Mouse (Mus musculus) mesoderm, embryonic 11.5 days (tissue): ENCODE results near the gene Thbd.

ENCODE experiments used
- DNase-seq: peaks from one replicate; pipeline ENCODE4 v3.0.0-alpha.2; 2012; ENCODE audit warnings: low read depth, low spot score

Gene Thbd

GRCm38 (mm10) chr2:148407870-148408760 lies at the start of gene Thbd:
TSS of gene Thbd (minus strand) at chr2:148408188.
- peak; percentile 47 for DNase-seq

- DNase-seq: no peak
Measured at GRCm38 (mm10) chr2:148455341-148455740, 47.4 kb upstream of the Thbd start.

DNA sequence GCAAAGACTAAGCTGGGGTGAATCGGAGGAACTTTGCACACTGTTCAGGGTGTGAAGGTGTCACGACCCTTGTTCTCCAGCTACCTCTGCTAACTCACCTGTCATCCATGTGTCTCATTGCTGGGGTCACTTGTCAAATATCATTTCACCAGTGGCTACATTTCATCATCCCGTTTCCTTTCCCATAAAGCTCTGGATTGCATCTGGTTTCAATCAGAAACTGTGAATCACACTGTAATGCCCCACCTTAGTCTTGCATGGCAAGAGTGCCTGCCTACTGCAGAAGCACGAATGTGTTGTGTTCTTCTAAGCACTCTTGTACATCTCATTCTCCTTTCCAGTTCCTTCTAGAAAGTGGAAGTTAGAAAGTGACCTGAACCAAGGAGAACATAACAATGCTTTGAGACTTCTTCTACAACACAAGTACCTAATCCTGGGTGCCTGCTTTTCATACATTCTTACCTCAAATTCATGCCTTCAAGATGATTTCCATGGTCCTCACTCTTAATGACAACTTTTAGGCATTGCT lies 46.1 kb upstream of the Thbd start:
- no peak for DNase-seq

DNA sequence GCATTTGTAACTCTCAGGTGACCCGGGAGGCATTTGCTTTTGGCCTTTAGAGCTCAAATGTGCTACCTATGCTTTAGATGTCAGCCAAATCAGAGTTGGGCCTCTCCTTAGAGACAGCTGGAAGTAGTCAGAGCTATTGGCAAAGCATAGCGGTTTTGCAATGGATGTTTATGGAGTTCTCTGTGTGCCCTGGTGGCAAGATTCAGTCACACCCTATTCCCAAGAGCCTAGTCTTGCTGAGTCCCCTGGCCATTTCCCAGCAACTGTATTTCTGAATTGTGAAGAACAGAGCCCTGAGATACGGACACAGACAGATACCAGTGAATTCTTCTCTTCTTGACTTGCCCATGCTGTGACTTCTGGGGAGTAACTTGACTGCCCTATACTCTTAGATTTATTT lies 45.1 kb upstream of the Thbd start:
- DNase-seq: no peak

DNA sequence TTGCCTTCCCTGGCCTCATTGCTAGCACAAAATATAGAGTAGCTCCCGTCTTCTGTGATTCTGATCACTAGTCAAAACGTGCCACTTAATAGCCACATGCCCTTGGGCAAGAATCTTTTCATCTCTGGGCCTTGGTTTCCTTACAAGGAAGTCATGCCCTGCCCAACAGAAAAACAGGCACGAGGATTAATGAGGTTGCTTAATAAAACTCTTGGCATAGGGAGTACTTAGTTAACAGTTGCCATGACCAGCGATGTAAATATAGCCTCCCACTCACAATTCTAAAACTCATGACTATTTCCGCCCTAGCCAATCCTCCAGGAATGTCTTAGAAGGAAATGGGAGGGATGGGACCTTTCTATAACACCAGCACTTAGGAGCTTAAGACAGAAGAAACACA lies 43.5 kb upstream of the Thbd start:
- no peak for DNase-seq

- DNase-seq: no peak
Measured at GRCm38 (mm10) chr2:148450616-148451015, 42.6 kb upstream of the Thbd start.

DNA sequence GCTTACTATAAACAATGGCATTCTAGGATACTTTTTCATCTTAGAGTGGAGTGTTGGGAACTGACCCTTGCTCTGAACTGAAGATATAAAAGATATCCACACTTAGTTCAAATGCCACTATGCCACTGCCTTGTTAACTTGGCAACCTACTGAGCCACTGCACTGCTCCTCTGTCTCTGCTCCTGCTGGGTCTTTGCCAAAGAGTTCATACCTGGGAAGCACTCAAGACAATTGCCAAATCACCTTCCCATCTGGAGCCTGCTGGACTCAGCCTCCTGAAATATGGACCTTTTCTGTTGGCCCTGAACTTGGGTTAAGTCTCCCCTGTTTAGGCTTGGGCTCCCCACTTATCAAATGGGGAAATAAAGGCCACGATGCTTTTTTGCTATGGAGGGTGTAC lies 41.7 kb upstream of the Thbd start:
- no peak for DNase-seq

GRCm38 (mm10) chr2:148446446-148446845 lies 38.5 kb upstream of the Thbd start:
- DNase-seq: no peak

- DNase-seq: no peak
Measured at GRCm38 (mm10) chr2:148445616-148446015, 37.6 kb upstream of the Thbd start.

- DNase-seq: no peak
Measured at GRCm38 (mm10) chr2:148444472-148444871, 36.5 kb upstream of the Thbd start.

DNA sequence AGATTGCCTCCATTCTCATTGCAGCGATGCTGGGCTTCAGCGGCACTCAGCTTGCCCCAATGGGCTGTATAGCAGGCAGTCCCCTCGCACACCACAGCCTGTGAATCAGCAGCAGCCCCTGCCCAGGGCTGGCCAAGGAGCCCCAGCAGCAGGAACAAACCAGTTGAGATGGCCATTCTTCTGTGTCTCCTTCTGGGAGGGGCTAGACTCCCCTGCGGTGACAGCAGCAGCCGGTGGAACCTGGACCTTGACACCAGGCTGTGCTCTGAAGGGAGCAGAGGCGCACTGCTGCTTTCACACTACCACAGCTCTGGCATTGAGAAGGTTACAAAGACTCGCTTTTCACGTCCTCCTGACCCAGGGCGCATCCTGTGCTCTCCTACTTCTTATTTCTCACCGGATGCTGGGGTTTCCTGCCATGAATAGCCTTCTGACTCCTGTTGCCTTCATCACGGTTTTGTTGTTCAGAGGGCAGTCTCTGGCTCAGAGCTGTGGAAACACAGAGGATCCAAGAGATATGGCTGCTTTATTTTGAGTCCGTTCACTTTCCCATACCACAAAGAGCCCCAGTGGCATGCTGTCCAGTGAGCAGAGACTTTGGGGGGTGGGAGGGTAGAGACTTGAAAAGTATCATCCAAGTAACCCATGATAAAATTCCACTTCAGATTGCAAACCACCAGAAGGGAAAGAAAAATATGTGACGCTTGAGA lies 35.4 kb upstream of the Thbd start, which contains the start of gene Cd93:
Gene Cd93, minus strand, starts transcription at position 315 of the 710 bp plus-strand sequence.
- no peak for DNase-seq

DNA sequence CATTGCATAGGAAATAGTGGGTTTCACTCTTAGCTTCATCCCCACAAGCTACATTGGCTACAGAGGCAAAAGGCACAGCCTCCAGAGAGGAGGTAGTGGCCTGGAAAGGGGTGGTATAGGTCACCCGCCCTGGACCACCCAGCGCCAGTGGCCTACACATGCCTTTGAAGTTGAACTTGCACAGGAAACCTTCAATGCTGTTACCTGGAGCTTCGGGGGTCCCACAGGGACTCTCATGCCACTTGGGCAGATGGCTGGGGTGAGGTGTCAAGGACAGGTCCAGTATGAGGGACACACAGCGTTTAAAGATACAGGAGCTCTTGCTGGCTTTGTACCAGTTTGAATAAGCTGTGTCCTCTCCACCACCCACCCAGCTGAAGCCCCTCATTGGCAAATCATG lies 34.7 kb upstream of the Thbd start:
- DNase-seq: no peak

- no peak for DNase-seq
Measured at GRCm38 (mm10) chr2:148442172-148442571, 34.2 kb upstream of the Thbd start.

DNA sequence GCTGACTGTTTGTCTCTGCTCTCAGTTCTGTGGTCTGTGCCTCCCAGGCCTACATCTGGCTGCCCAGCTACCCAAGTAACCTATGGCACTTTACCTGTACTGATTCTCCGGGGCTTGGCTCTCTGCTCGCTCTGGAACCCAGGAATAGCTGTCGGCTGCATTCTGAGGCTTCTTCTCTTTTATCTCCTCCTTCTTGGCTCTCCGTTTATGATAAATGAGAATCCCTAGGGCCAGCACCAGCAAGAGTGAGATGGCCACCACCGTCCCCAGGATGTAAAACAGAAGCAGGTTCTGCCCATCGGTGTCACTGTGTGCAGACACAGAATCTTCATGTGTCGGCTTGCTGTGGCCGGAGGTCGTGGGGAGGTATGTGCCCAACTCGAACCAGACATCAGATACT lies 33.4 kb upstream of the Thbd start:
- DNase-seq: no peak

DNA sequence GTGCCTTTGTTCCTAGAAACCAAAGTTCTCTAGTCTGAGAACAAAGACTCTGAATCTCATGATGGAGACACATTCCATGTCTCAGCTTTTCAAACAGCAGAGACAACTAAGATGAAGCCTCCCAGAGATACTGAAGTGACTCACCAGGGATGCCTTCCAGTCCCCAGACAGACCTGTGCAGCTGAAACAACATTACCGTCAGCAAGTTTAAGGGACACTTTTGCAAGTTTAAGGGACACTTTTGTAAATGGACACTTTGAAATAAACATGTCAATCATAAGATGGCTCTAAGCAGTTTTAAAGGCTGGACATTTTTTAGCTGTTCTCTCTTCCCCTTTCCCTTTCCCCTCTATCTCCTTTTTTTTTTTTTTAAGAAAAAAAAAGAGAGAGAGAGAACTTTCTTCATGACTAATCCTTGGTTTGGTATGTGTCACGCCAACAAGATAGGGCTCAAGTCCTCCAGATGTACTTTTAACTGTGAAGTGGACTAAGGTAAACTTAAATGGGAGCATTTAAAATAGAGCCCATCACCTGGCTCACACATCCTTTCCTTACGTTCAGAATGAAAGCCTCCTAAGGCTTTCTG lies 31.8 kb upstream of the Thbd start:
- no peak for DNase-seq

DNA sequence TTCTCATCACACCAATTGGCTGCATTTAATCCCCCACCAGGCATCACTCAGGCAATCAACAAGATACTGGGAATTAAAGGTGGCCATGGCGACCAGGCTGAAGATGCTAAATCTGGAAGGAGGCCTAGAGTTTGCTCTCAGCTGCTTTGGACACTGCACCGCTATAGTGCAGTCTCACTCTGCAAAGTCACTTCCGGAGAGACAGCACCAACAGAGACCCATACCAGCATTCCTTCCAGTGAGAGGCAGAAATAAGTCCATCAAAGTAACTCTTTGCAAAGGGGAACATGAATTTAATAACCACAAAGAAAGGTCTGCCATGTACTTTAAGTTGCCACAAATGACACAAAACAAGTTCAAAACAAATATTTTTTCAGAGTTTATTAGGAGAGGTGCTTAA lies 28.3 kb upstream of the Thbd start:
- no peak for DNase-seq

- DNase-seq: no peak
Measured at GRCm38 (mm10) chr2:148432346-148432745, 24.4 kb upstream of the Thbd start.

DNA sequence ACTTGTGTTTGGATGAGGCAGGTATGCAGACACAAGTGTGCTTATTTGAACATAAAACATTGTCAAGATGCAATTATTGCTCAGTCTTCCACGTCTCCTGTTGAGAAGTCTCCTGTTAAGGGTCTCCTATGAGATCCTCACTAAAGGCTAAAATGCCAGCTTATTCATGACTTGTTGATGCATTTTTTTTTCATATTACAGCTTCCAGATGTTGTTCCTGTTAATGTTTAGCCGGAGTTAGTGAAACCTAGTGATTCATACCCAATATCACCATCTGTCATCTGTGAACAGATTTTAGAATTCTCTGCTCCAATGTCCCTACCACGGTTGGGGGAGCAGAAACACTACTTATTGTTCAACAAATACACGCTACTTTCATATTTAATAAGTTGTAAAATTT lies 23.0 kb upstream of the Thbd start:
- DNase-seq: no peak

- DNase-seq: no peak
Measured at GRCm38 (mm10) chr2:148429001-148429505, 21.1 kb upstream of the Thbd start.

DNA sequence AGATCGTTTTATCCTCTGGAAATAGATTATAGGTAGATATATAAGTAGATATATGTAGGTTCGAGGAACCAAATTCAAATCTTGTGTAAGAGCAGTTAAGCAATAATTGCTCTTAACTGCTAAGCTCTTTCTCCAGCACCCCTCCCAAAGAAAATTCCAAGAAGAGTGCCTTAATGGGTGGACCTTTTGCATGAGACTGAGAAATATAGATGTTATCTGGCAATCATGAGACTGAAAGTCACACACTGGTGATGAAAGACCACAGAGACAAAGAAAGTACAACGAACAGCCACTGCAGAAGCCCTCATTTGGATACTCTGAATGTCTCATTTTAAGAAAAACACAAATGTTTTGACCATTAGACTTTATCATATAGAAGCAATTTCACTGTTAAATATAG lies 20.5 kb upstream of the Thbd start:
- no peak for DNase-seq

DNA sequence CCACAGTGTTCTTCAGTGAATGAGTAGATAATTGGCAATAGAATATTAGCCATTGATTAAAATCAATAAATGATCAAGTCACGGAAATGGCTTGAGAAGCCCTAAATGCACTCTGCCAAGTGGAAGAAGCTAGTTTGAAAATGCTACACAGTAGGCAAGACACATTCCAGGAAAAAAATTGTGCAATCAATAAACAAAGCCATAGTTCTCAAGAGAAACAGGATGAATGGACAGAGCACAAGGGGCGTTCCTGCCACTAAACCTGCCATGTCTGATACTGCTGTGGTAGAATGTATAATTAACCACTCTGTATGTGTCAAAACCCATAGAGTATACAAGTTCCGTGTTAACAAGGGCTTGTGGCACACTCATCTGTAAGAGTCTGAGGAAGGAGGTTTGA lies 19.6 kb upstream of the Thbd start:
- DNase-seq: no peak
